Mouse (Mus musculus) liver, embryonic 14.5 days (tissue): ENCODE data around the gene Rrp15.

ENCODE experiments used
- CTCF ChIP-seq: IDR thresholded peaks from 2 replicates; pipeline ENCODE4 v1.5.1; 2016; ENCODE audit warnings: antibody characterized with exemption, low read depth, control low read depth
- EP300 ChIP-seq: IDR thresholded peaks from 2 replicates; pipeline ENCODE4 v1.6.1; 2016; ENCODE audit warnings: antibody characterized with exemption, low read depth

GRCm38 (mm10) chr1:186701206-186701905 lies 47.8 kb downstream of the Rrp15 start:
- TF ChIP-seq EP300 = no peak
- TF ChIP-seq CTCF = no peak
